Mouse (Mus musculus) monocyte, adult 5-6 weeks (primary cell): ENCODE measurements around the gene Slc25a18. TPM values are rescaled to one million over a fixed set of nuclear protein-coding genes. Genes with fewer than 3 reads are reported as not detected.

Experiments used
- ATAC-seq: fragments of 153-309, 156-312 bp; replicated peaks from 2 replicates; pipeline ENCODE4 v1.8.0; 2017; ENCODE audit warnings: mild to moderate bottlenecking; ENCODE audit not compliant: low TSS enrichment, insufficient number of reproducible peaks, severe bottlenecking, poor library complexity, low FRiP score
- total RNA-seq: library from RNA; stranded (forward); fragments of 200-1000, 200-491, 200-594 nt; gene quantifications from 3 replicates; pipeline ENCODE4 v1.2.3, GENCODE M21; 2017

Gene Slc25a18
- total RNA-seq = 0.57 to 0.87 TPM in 2 of 3 replicates, not detected in the other

DNA sequence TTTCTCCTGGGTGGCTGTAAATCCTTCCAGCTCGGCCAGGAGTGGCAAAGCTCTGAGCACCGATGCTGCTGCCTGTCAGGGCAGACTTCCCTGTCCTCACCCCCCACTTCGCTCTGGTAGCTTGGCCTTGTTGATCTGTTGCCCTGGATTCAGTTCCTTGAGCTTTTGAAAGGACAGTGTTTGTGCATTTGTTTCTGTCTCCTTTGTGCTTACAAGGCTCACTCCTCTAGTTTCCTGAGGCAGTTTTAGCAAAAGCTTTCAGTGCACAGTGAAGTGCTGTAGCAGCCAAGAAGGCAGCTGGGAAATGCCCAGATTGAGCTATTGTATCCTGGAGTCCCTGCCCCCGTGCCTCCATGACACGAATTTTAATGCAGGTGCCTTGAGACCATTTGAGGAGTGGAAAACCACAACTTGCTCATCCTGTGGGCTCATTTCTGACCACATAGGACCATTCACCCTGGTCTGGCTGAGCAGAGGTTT lies at the start of gene Slc25a18:
TSS of gene Slc25a18 (plus strand) at position 430 of the 480 bp plus-strand sequence.
- no peak for ATAC-seq

DNA sequence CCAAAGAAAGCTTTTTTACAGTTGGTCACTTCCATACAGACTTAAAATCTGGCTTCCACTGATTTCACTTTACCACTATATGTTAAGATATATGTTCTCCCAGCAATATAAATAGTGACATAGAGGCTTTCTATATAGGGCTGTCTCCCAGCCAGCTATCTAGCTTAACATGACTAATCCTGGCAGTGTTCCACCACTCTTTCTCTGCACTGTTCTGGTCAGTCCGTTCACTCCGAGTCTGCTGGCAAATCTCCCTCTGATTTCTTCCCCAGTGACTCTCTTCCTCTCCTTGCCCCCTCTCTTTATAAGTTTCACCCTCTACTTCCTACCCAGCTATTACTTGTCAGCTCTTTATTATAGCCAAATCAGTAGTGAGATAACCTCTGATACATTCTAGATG lies 47.4 kb upstream of the Slc25a18 start:
- no peak for ATAC-seq

GRCm38 (mm10) chr6:120736011-120736410 lies 37.4 kb upstream of the Slc25a18 start:
- no peak for ATAC-seq

GRCm38 (mm10) chr6:120736566-120736965 lies 36.8 kb upstream of the Slc25a18 start:
- ATAC-seq = peak; percentile 66; the same call in 1 of the 2 replicates

GRCm38 (mm10) chr6:120743130-120743529 lies 30.2 kb upstream of the Slc25a18 start:
- no peak for ATAC-seq

- no peak for ATAC-seq
These were observed 29.1 kb upstream of the Slc25a18 start for GRCm38 (mm10) chr6:120744266-120744665.

- ATAC-seq = no peak
These were observed 27.0 kb upstream of the Slc25a18 start for GRCm38 (mm10) chr6:120746416-120746815.

DNA sequence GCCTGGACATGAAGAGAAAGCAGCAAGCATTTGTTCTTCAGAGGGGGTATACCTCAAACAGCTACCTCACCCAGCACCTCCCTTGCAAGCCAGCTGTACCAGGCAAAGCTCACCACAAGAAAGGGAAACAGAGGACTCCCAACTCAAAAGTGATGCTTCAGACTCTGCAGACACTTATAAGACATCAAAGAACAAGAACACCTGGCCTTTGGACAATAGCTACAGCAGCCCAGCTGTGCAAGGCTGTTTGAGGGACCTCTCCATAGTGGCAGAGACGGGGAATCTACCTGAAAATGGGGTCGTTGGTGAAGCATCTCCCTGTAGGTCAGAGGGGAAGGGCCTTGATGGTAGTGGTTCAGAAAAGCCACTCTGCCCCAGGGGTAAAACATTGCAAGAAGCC lies 12.2 kb upstream of the Slc25a18 start:
- no peak for ATAC-seq

GRCm38 (mm10) chr6:120769972-120770371 lies 3.4 kb upstream of the Slc25a18 start:
- ATAC-seq = no peak

DNA sequence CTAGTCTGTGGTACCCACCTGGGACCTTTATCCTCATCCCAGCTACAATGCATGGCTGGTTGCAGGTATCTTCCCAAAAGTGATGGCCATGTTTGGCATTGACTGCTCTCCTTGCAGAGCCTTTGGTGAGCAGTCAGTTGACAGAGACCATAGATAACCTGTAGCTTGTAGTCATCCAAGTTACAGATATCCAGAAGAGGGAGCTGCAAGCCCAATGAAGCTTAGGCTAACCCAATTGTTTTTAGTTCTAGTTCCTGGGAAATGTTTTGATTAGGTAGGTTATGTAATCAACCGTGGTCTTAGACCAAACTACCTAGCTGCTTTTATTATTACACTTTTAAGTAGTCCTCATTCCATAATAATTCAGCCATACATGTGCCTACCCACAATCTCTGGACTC lies 2.0 kb upstream of the Slc25a18 start:
- no peak for ATAC-seq

DNA sequence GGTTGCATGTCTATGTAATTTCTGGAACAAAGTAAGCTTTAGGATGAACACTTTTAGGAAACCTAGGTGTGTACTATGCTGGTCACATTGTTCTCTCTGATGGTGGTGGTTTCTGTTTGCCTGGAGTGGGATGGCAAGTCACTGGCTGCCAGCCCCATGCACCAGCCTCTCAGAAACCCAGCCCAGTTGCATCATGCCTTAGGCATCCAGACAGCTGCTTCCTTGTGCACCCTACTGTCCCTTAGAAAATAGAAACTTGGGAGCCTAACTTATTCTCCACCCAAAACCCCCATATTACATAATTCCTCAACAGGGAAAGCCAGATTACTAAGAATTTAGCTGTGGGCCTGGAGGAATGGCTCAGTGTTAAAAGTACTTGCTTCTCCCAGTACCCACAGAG lies 1.4 kb upstream of the Slc25a18 start:
- no peak for ATAC-seq

DNA sequence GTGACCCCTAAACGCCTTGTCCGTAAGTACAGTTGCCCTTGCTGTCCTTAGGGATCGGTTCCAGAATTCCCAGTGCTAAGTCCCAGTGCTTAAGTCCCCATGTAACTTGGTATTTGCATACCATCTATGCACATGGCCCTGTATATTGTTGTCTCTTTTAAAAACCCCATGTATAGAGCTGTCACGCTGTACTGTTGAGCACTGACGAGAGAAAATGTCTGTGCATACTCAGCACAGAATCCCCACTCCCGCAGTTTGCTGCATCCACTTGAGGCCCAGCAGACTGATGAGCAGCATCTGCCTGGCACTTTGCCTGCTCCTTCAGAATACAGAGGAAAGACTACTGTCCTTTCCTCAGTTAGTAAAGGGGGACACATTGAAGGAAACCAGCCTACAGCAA lies 385 bp downstream of the Slc25a18 start:
- no peak for ATAC-seq

GRCm38 (mm10) chr6:120776286-120776685 lies 2.9 kb downstream of the Slc25a18 start:
- ATAC-seq = no peak

- ATAC-seq = no peak
These were observed 4.2 kb downstream of the Slc25a18 start for GRCm38 (mm10) chr6:120777533-120777932.

- ATAC-seq = no peak
These were observed 4.8 kb downstream of the Slc25a18 start for GRCm38 (mm10) chr6:120778226-120778625.

DNA sequence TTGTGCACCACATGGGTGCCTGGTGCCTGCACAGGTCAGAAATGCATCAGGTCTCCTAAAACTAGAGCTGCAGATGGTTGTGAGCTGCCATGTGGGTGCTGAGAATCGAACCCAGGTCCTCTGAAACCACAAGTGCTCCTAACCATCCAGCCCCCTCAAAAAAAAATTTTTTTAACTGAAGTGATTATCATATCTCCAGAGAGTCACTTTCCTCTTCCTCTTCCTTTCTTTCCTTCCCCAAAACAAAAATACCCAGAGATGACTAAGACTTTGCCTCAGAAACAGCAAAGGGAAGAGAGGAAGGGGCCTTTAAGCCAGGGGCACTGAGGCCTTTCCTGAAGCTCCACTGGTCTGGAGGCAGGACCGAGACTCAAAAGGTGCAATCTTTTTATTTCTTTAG lies 9.6 kb downstream of the Slc25a18 start:
- no peak for ATAC-seq

DNA sequence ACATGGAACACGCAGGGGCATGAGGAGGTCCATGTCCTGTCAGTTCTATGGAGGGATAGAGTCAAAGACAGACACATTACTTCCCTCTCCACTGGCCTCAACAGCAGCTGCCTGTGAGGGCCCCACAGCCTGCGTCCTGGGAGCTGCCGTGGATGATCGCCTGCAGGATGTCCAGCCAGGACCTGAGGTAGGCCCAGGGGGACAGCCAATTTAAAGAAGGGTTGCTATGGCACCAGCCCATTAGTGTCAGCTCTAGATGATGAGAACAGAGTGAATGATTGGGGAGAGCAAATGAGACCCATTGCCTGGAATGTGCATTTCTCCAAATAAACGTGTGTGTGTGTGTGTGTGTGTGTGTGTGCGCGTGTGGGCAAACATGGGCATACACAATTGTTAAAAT lies 11.0 kb downstream of the Slc25a18 start:
- ATAC-seq = no peak

DNA sequence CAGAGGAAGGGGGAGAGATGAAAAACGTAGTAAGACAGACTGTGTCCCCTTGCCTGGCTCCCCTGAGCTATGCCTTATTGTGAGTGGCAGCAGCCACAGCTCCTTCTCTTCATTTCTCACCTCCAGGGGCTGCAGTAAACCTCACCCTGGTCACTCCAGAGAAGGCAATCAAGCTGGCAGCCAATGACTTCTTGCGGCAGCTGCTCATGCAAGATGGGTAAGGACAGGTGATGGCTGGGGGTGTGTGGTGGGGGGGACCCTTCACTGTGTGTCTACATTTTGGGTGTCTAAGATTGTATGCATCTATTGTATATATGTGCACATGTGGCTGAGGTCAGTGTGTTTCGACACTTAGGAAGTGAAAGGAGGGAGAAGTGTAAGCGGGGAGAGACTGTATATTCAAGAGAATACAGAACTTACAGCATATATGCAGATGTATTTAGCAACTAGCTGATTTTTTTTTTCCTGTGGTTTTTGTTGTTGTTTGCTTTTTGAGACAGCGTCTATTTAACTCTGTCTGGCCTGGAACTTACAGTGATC lies 14.8 kb downstream of the Slc25a18 start:
- peak; percentile 41; the same call in 1 of the 2 replicates for ATAC-seq

DNA sequence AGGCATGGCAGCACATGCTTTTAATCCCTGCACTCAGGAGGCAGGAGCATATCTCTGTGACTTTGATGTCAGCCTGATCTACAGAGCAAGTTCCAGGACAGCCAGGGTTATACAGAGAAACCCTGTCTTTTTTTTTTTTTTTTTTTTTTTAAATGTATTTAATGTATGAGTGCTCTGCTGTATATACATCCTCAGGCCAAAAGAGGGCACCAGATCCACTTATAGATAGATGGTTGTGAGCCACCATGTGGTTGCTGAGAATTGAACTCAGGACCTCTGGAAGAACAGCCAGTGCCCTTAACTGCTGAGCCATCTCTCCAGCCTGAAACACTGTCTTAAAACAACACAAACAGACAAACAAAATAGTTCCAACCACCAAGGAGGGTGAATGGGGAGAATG lies 15.5 kb downstream of the Slc25a18 start:
- ATAC-seq = no peak

- ATAC-seq = no peak
These were observed 16.8 kb downstream of the Slc25a18 start for GRCm38 (mm10) chr6:120790153-120790552.

- no peak for ATAC-seq
These were observed 17.3 kb downstream of the Slc25a18 start for GRCm38 (mm10) chr6:120790717-120791116.
